Mouse (Mus musculus) heart, embryonic 10.5 days (tissue): ENCODE data around the gene Mxra7. TPM values are rescaled to one million over a fixed set of nuclear protein-coding genes. Genes with fewer than 3 reads are reported as not detected.

ENCODE experiments used
- DNase-seq: peaks from one replicate; pipeline ENCODE4 v3.0.0-alpha.2; 2017; ENCODE audit warnings: low spot score
- H3K27ac ChIP-seq: fragments of 300-500 bp; sonication (generic); 2 replicates; pipeline ENCODE4 v1.5.1; 2016; ENCODE audit warnings: mild to moderate bottlenecking
- H3K27me3 ChIP-seq: fragments of 300-500 bp; sonication (generic); 2 replicates; pipeline ENCODE4 v1.6.1; 2016; ENCODE audit warnings: mild to moderate bottlenecking; ENCODE audit not compliant: poor library complexity, insufficient read depth, severe bottlenecking
- H3K36me3 ChIP-seq: fragments of 300-500 bp; sonication (generic); 2 replicates; pipeline ENCODE4 v1.6.1; 2016; ENCODE audit warnings: mild to moderate bottlenecking, moderate library complexity
- H3K4me1 ChIP-seq: fragments of 300-500 bp; sonication (generic); 2 replicates; pipeline ENCODE4 v1.6.1; 2016; ENCODE audit warnings: mild to moderate bottlenecking
- H3K4me3 ChIP-seq: fragments of 300-500 bp; sonication (generic); 2 replicates; pipeline ENCODE4 v1.5.1; 2016; ENCODE audit warnings: mild to moderate bottlenecking, moderate library complexity
- H3K9me3 ChIP-seq: fragments of 300-500 bp; sonication (generic); 2 replicates; pipeline ENCODE4 v1.6.1; 2016; ENCODE audit warnings: mild to moderate bottlenecking, moderate library complexity
- WGBS: fragments of 180-500 bp; shearing (Covaris S2); methylation state at CpG from one replicate; pipeline ENCODE4 v1.1.7; 2016; 5-methylcytosine and 5-hydroxymethylcytosine counted together
- polyA plus RNA-seq: library from polyadenylated mRNA; unstranded; fragments of >200 nt; fragmentation: Nextera tagmentation; extraction: Ambion mirVana; gene quantifications from 2 replicates; pipeline ENCODE4 v1.2.1, GENCODE M21; 2016

Gene Mxra7
- polyA plus RNA-seq, 1 experiment from 2014 or later, result 17.9 TPM

DNA sequence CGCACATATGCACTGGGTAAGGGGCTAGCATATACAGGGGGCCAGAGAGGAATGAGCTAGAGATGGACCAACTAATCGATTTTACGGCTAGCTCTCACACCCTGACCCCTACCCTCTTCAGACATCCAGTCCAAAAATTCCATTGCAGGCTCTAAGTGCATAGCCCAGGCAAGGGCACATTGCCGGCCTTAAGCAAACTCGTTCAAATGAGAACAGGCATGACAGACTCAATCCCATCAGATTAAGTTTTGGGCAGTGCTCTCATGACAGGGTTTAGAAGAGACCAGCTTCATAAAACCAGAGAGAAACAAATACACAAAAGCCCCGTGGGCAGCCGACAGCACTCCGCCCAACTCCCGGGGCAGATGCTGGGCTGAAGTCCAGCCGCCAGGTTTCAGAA is 5.6 kb downstream of the Mxra7 start:
- peaks cover 7% of the 10 kb centered on the region; the same call in 1 of the 2 replicates for H3K27me3 ChIP-seq
- WGBS, result 79% methylated on average over 10 of the region's 10 CpGs
- H3K4me3 ChIP-seq, result no peak overlapping the region
- no peak for DNase-seq
- H3K9me3 ChIP-seq, result no peaks in the 10 kb centered on the region
- H3K27ac ChIP-seq, result peak overlapping the region; percentile 83; the same call in 1 of the 2 replicates
- H3K36me3 ChIP-seq, result peaks cover 2% of the 10 kb centered on the region; the same call in 1 of the 2 replicates
- H3K4me1 ChIP-seq, result peaks cover 71% of the 10 kb centered on the region

DNA sequence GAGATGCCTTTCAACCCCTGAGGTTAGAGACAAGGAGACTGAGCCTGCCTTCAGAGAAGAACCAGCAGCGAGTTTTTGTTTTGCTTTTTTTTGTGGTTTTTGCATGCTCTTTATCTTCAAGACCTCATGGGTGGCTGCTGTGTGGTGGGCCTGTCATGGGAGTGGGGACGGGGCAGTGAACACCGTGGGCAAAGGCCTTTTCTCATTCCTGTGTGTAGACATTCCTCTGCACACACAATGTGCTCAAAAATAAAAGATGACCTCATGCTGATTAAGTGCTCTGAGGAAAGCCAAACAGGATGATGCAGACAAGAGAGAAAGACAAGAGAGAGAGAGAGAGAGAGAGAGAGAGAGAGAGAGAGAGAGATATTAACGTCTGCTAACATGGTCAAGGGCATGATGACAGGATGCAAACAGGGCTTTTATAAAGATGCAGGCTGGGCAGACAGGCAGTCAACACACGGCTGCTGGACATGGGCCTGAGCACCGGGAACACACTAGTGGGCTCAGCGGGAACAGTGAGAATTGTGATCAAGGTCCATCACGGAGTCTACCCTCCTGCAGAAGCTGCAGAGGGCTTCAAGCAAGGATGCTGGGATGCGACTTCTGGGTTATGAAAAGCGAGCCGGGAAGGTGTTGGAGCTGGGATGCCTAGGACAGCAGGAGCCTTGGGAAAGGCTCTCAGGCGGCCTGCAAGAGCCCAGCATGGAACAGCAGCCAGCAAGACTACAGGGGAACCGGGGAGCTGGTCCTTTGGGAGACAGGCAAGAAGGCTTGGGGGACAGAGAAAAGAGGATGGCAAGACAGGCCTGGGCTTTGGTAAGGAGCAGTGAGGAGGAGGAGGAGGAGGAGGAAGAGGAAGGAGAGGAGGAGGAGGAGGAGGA is 6.5 kb downstream of the Mxra7 start:
- WGBS, result 40% methylated on average over 13 of the region's 13 CpGs
- peaks cover 2% of the 10 kb centered on the region; the same call in 1 of the 2 replicates for H3K36me3 ChIP-seq
- peak overlapping the region; percentile 83 for H3K27ac ChIP-seq
- no peaks in the 10 kb centered on the region for H3K9me3 ChIP-seq
- H3K27me3 ChIP-seq, result peaks cover 7% of the 10 kb centered on the region; the same call in 1 of the 2 replicates
- DNase-seq, result no peak
- peak overlapping the region; percentile 27; the same call in 1 of the 2 replicates for H3K4me3 ChIP-seq
- H3K4me1 ChIP-seq, result peaks cover 70% of the 10 kb centered on the region

DNA sequence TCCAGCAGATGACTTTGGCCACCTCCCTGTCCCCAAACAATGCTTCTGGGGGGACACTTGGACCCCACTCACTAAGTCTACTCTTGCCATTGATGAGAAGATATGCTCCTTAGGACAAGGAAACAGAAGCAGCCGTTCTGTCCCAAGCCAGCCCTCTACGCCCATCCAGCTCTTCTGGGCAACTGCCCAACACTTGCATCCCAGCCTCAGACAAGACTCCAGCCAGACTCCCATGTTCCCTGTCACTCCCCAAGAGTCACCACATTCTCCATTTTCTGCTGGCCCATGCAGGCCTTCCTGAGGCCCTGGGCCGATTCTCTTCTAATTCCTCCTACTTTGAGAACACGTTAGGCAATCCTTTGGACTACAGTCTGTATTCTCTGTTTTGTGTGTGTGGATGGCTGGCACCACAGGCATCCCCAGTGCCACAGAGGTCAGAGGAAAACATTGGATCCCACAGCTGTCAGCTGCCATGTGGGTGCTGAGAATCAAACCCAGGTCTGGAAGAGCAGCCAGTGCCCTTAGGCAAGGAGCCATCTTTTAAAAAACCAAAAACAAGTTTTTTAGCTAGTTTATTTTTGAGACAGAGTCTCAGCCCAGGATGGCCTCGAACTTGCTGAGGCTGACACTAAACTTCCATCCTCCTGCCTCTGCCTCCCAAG is 7.8 kb downstream of the Mxra7 start:
- Histone ChIP-seq H3K27me3 (no peaks in the 10 kb centered on the region), H3K36me3 (peaks cover 2% of the 10 kb centered on the region; the same call in 1 of the 2 replicates), H3K4me3 (no peak overlapping the region), H3K4me1 (peaks cover 69% of the 10 kb centered on the region), H3K27ac (peak overlapping the region; percentile 83), H3K9me3 (no peaks in the 10 kb centered on the region)
- 85% methylated on average over 5 of the region's 5 CpGs for WGBS
- DNase-seq, result no peak

GRCm38 (mm10) chr11:116818722-116819121 is 9.1 kb downstream of the Mxra7 start:
- no peak for DNase-seq
- WGBS, result 64% methylated on average over 8 of the region's 8 CpGs
- Histone ChIP-seq H3K36me3 (peaks cover under 1% of the 10 kb centered on the region; the same call in 1 of the 2 replicates), H3K4me3 (no peak overlapping the region), H3K27ac (no peak overlapping the region; the same call in 1 of the 2 replicates), H3K27me3 (no peaks in the 10 kb centered on the region), H3K9me3 (no peaks in the 10 kb centered on the region), H3K4me1 (peaks cover 80% of the 10 kb centered on the region)

- H3K4me1 ChIP-seq, result peaks cover 90% of the 10 kb centered on the region
Measured at GRCm38 (mm10) chr11:116817567-116817966, 10.3 kb downstream of the Mxra7 start.

DNA sequence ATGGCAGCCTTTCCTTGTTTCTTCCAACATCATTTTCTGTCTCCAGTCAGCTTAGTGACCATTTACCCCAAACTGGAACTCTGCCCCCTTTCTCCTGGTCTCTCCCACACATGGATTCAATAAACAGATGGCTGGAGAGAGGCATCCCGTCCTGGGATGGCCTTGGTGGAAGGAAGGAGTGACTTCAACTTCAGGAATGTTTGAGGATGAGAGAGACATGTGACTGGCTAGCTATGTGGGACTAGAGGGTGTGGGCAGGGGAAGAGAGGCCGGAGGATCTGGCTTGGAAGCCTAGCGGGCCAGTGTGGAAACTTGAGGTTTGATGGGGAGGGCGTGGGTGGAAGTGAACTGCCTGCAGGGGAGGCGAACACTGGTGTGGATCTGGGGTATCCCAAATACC is 11.1 kb downstream of the Mxra7 start:
- no peak for DNase-seq
- Histone ChIP-seq H3K4me1 (peaks cover 89% of the 10 kb centered on the region), H3K36me3 (no peaks in the 10 kb centered on the region), H3K9me3 (no peaks in the 10 kb centered on the region), H3K27ac (0 out of 2 replicates have a peak overlapping the region, but pooled peaks have one; percentile 37), H3K27me3 (no peaks in the 10 kb centered on the region), H3K4me3 (no peak overlapping the region)
- 55% methylated on average over 5 of the region's 5 CpGs for whole genome bisulfite sequencing

More at GRCm38 (mm10) chr11:116817567-116817966, 10.3 kb downstream of the Mxra7 start:
- no peak overlapping the region for H3K27ac ChIP-seq
- WGBS, result 92% methylated on average over 5 of the region's 5 CpGs
- no peaks in the 10 kb centered on the region for H3K9me3 ChIP-seq
- no peaks in the 10 kb centered on the region for H3K27me3 ChIP-seq
- DNase-seq, result no peak
- no peak overlapping the region for H3K4me3 ChIP-seq
- H3K36me3 ChIP-seq, result no peaks in the 10 kb centered on the region

GRCm38 (mm10) chr11:116814884-116815415 is 12.9 kb downstream of the Mxra7 start:
- DNase-seq, result no peak
- Histone ChIP-seq H3K4me3 (peak overlapping the region; percentile 33; the same call in 1 of the 2 replicates), H3K9me3 (no peaks in the 10 kb centered on the region), H3K27me3 (peaks cover 12% of the 10 kb centered on the region), H3K4me1 (peaks cover 81% of the 10 kb centered on the region), H3K27ac (peak overlapping the region; percentile 81), H3K36me3 (0 out of 2 replicates have a peak, but pooled peaks cover 4% of the 10 kb centered on the region)
- 22% methylated on average over 7 of the region's 7 CpGs for WGBS

DNA sequence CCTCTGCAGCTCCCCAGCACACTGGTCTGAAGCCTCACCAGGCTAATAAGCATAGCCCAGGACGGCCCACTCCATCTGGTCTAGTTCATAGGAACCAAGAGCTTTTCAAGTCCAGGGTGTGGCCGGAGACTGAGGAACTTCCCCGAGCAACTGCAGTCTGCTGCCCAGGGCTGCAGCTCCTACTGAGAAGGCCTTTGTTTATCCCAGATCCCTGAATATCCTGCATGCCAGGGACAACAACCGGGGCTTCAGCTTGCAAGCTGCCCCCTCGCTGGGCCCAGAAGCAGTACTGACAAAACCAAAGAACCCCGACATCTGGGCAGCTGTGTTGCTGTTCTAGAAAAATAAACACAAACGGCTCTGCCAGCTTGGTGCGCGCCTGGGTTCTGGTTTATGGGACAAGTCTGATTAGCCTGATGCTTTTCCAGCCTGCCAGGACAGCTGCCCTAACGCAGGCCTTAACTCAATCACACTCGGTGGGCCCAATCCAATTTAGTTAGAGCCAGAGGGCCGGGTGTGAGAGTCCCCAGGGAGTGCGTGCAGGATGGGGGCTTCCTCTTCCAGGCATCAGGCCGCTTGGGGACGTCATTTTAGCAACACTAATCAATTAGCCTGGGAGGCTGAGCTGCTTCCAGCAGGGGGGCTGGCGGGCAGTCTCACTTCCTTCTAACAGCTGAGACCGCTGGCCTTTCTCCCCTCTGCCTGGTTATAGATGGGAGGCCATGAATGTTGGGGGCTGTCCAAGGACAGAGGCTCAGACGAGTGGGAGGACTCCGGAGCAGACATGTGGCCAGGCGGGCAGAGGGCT is 13.6 kb downstream of the Mxra7 start:
- peak overlapping the region; percentile 81 for H3K27ac ChIP-seq
- no peaks in the 10 kb centered on the region for H3K9me3 ChIP-seq
- whole genome bisulfite sequencing, result 16% methylated on average over 20 of the region's 20 CpGs
- no peak for DNase-seq
- peaks cover 7% of the 10 kb centered on the region; the same call in 1 of the 2 replicates for H3K36me3 ChIP-seq
- H3K4me1 ChIP-seq, result peaks cover 75% of the 10 kb centered on the region
- H3K4me3 ChIP-seq, result peak overlapping the region; percentile 33; the same call in 1 of the 2 replicates
- H3K27me3 ChIP-seq, result peaks cover 12% of the 10 kb centered on the region

GRCm38 (mm10) chr11:116813610-116814009 is 14.2 kb downstream of the Mxra7 start:
- H3K9me3 ChIP-seq, result no peaks in the 10 kb centered on the region
- WGBS, result 75% methylated on average over 13 of the region's 13 CpGs
- H3K4me1 ChIP-seq, result peaks cover 73% of the 10 kb centered on the region
- H3K27ac ChIP-seq, result peak overlapping the region; percentile 81
- no peak for DNase-seq
- peaks cover 12% of the 10 kb centered on the region for H3K27me3 ChIP-seq
- no peak overlapping the region for H3K4me3 ChIP-seq
- H3K36me3 ChIP-seq, result peaks cover 7% of the 10 kb centered on the region; the same call in 1 of the 2 replicates

DNA sequence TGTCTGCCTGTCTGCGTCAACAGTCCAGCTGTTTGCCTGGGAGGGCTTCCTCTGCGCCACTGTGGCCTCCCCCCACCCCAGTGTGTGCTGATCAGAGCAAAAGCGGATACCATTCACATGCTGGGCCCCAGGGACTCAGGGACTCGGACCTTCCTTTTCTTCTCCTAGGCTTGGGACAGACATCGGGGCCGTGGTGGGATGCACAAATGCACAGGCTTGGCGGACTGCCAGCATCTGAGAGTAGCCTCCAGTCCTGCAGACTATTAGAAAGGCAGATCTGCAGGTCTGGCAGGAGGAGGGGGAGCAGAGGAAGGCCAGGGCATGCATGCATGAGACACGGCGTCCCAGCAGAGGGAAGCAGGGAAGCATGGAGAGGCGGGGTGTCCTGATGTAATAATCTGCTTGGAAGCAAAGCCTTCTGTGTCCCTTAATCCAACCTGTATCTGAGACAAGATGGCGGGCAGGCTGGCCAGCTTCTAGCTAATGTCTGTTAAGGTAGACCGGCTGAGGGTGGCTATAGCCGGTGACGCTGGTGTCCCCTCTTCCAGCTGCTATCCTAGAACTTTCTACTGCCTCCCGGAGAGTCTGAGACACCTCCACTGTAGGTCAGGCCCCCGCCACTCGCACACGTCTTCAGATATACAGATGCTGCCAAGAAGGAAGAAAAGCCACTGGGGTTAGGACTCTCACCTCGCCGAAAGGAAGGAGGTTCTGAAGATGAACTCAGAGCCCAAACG is 14.9 kb downstream of the Mxra7 start:
- peaks cover 75% of the 10 kb centered on the region for H3K4me1 ChIP-seq

GRCm38 (mm10) chr11:116810983-116811901 is 16.6 kb downstream of the Mxra7 start:
- peak overlapping the region; percentile 61 for H3K4me3 ChIP-seq
- H3K36me3 ChIP-seq, result peaks cover 7% of the 10 kb centered on the region; the same call in 1 of the 2 replicates
- peaks cover 12% of the 10 kb centered on the region for H3K27me3 ChIP-seq
- WGBS, result 9% methylated on average over 31 of the region's 32 CpGs
- H3K4me1 ChIP-seq, result peaks cover 66% of the 10 kb centered on the region
- H3K9me3 ChIP-seq, result no peaks in the 10 kb centered on the region
- DNase-seq, result no peak
- H3K27ac ChIP-seq, result peak overlapping the region; percentile 76

More for the DNA sequence above, 14.9 kb downstream of the Mxra7 start:
- no peak for DNase-seq
- Histone ChIP-seq H3K27ac (peak overlapping the region; percentile 81), H3K36me3 (peaks cover 7% of the 10 kb centered on the region; the same call in 1 of the 2 replicates), H3K4me3 (peak overlapping the region; percentile 29; the same call in 1 of the 2 replicates), H3K27me3 (peaks cover 12% of the 10 kb centered on the region), H3K9me3 (no peaks in the 10 kb centered on the region)
- WGBS, result 45% methylated on average over 21 of the region's 21 CpGs
